Mouse (Mus musculus) urinary bladder, postnatal 4 days (tissue): ENCODE data around the gene Lrrc42.

Experiments
- DNase-seq, 2 experiments: peaks; one replicate each; pipeline ENCODE4 v3.0.0; 2021 to 2022; ENCODE audit warnings: low spot score in 2 of 2

Gene Lrrc42

GRCm38 (mm10) chr4:107196454-107196853 is 56.9 kb downstream of the Lrrc42 start:
- DNase-seq: no peak

GRCm38 (mm10) chr4:107193841-107194240 is 59.5 kb downstream of the Lrrc42 start:
- no peak for DNase-seq

GRCm38 (mm10) chr4:107185703-107186102 is 67.6 kb downstream of the Lrrc42 start:
- no peak for DNase-seq
